ENCODE assay signal across 12 mouse cellular contexts in genomic region chr7:89796351-89796801, GRCm38 (mm10).
A peak's percentile ranks its signal among the peaks of the same experiment; 100 is the strongest.
DNase-seq lines count a peak whose midpoint lies in the region; ATAC-seq lines count a peak whose summit lies in the region.
"Had no signal": no experiment of that assay in that cellular context is flagged by ENCODE, and none has a peak within 500 bp of the region (broad histone marks: within the 10 kb centered on the region; RNA-seq: fewer than 3 reads in every experiment).

No protein-coding gene starts in this region.

- peaks cover 9% of the 10 kb centered on the region for H3K4me1 ChIP-seq in hindbrain, embryonic 15.5 days (replicated peaks)
- peaks cover 20% of the 10 kb centered on the region for H3K4me1 ChIP-seq in neural tube, embryonic 13.5 days (replicated peaks)
- H3K4me1 ChIP-seq: megakaryocyte, embryonic 14.5 days had no signal

- H3K27me3 ChIP-seq in hindbrain, embryonic 15.5 days = no peaks in the 10 kb centered on the region
- peaks cover 9% of the 10 kb centered on the region; the same call in 1 of the 2 replicates for H3K27me3 ChIP-seq in neural tube, embryonic 13.5 days
- H3K27me3 ChIP-seq: CH12.LX had no signal

- no peak overlapping the region for H3K4me2 ChIP-seq in hindbrain, embryonic 15.5 days
- H3K4me2 ChIP-seq in neural tube, embryonic 13.5 days = no peak overlapping the region

- WGBS in hindbrain, embryonic 15.5 days = 16% methylated on average over 6 of the region's 6 CpGs
- 17% methylated on average over 6 of the region's 6 CpGs for WGBS in neural tube, embryonic 13.5 days

- H3K27ac ChIP-seq in hindbrain, embryonic 15.5 days (replicated peaks) = no peak overlapping the region
- H3K27ac ChIP-seq in neural tube, embryonic 13.5 days (replicated peaks) = no peak overlapping the region
- H3K27ac ChIP-seq: liver, embryonic 14.5 days had no signal

- H3K9ac ChIP-seq in hindbrain, embryonic 15.5 days = no peak overlapping the region
- no peak overlapping the region for H3K9ac ChIP-seq in neural tube, embryonic 13.5 days
- H3K9ac ChIP-seq: liver, embryonic 14.5 days had no signal

- peak; percentile 88 for ATAC-seq in hindbrain, embryonic 15.5 days (ENCODE audit: low FRiP score, low read depth)
- peak; percentile 76 for ATAC-seq in neural tube, embryonic 13.5 days (ENCODE audit: low read depth)
- no peak for ATAC-seq in erythroid progenitor cell, adult 5-6 weeks (replicated peaks; ENCODE audit: low FRiP score, poor library complexity, severe bottlenecking)

- intact Hi-C loops in left cerebral cortex, postnatal 10 days (cut with DNase I) = no loop called here
- intact Hi-C loops in left cerebral cortex, postnatal 14 days (cut with DNase I) = no loop called here
- intact Hi-C loops in gastrocnemius, postnatal 14 days (cut with DNase I; ENCODE audit: low total_unique reads) = no loop called here

- no peak overlapping the region for H3K4me3 ChIP-seq in hindbrain, embryonic 15.5 days
- no peak overlapping the region for H3K4me3 ChIP-seq in neural tube, embryonic 13.5 days
- H3K4me3 ChIP-seq: megakaryocyte, embryonic 14.5 days had no signal

- H3K36me3 ChIP-seq in hindbrain, embryonic 15.5 days = no peaks in the 10 kb centered on the region
- H3K36me3 ChIP-seq in neural tube, embryonic 13.5 days = no peaks in the 10 kb centered on the region

- peak; percentile 6 to 40 for DNase-seq in left cerebral cortex, postnatal 10 days (ENCODE audit: extremely low spot score in 1 of 2, low spot score in 2 of 2)
- DNase-seq in left cerebral cortex, postnatal 14 days (ENCODE audit: low spot score in 2 of 2) = no peak
- peak; percentile 80 to 87 for DNase-seq in cerebellum, postnatal 14 days
- DNase-seq in gastrocnemius, postnatal 14 days = no peak
- DNase-seq in right cerebral cortex, postnatal 14 days = no peak
- DNase-seq: heart, postnatal 36 days had no signal

- no peaks in the 10 kb centered on the region for H3K9me3 ChIP-seq in hindbrain, embryonic 15.5 days
- H3K9me3 ChIP-seq in neural tube, embryonic 13.5 days = no peaks in the 10 kb centered on the region

Comparison
In these comparisons a context has a peak if more than half of its experiments do, and no peak if none do; other contexts are left out.
1. DNase-seq: peak in left cerebral cortex, postnatal 10 days (2 of 2) and cerebellum, postnatal 14 days (2 of 2); none in left cerebral cortex, postnatal 14 days (0 of 2), gastrocnemius, postnatal 14 days (single experiment) and right cerebral cortex, postnatal 14 days (single experiment).